Mouse (Mus musculus): ENCODE measurements around the gene Nhlh1.

The Nhlh1 gene

GRCm38 (mm10) chr1:172052766-172053279 is 4.5 kb downstream of the Nhlh1 start:
- DNase-seq = no peak

- DNase-seq = peak; percentile 73
Measured at GRCm38 (mm10) chr1:172049131-172049782, 8.1 kb downstream of the Nhlh1 start.

- peak; percentile 46 for DNase-seq
Measured at GRCm38 (mm10) chr1:172048241-172048734, 9.1 kb downstream of the Nhlh1 start.

GRCm38 (mm10) chr1:172046938-172047337 is 10.4 kb downstream of the Nhlh1 start:
- DNase-seq = peak; percentile 88

- DNase-seq = no peak
Measured at GRCm38 (mm10) chr1:172046410-172046809, 11.0 kb downstream of the Nhlh1 start.

- no peak for DNase-seq
Measured at GRCm38 (mm10) chr1:172029914-172030313, 27.5 kb downstream of the Nhlh1 start.

- DNase-seq = no peak
Measured at GRCm38 (mm10) chr1:172028394-172029275, 28.7 kb downstream of the Nhlh1 start, which contains the start of gene Vangl2. Gene Vangl2 (minus strand): TSS chr1:172028444.

- no peak for DNase-seq
Measured at GRCm38 (mm10) chr1:172027809-172028102, 29.6 kb downstream of the Nhlh1 start.

- DNase-seq = peak; percentile 93
Measured at GRCm38 (mm10) chr1:172027010-172027808, 30.2 kb downstream of the Nhlh1 start.

- peak; percentile 84 for DNase-seq
Measured at GRCm38 (mm10) chr1:172026201-172026901, 31.0 kb downstream of the Nhlh1 start.

GRCm38 (mm10) chr1:172025201-172025904 is 32.0 kb downstream of the Nhlh1 start:
- no peak for DNase-seq

GRCm38 (mm10) chr1:172024140-172024895 is 33.1 kb downstream of the Nhlh1 start:
- DNase-seq = no peak

GRCm38 (mm10) chr1:172019863-172020521 is 37.4 kb downstream of the Nhlh1 start:
- no peak for DNase-seq

- no peak for DNase-seq
Measured at GRCm38 (mm10) chr1:172019339-172019738, 38.0 kb downstream of the Nhlh1 start.

- no peak for DNase-seq
Measured at GRCm38 (mm10) chr1:172018336-172019311, 38.7 kb downstream of the Nhlh1 start.

GRCm38 (mm10) chr1:172017517-172018070 is 39.8 kb downstream of the Nhlh1 start:
- DNase-seq = no peak

- DNase-seq = peak; percentile 92
Measured at GRCm38 (mm10) chr1:172016660-172017516, 40.5 kb downstream of the Nhlh1 start.

- no peak for DNase-seq
Measured at GRCm38 (mm10) chr1:172016031-172016430, 41.3 kb downstream of the Nhlh1 start.
